Mouse (Mus musculus): ENCODE data around the gene Sap25.
A peak's percentile ranks its signal among the peaks of the same experiment; 100 is the strongest.
"Not testable (repeated sequence)": the region's sequence is repeated elsewhere in the genome, so short reads cannot be mapped to it uniquely, and the experiment has no call there.

Sap25 gene

GRCm38 (mm10) chr5:137641054-137641453 is at the start of gene Sap25:
Gene Sap25 (plus strand): TSS chr5:137641334.
- no peak for DNase-seq (ENCODE audit: low spot score in 2 of 2)

- DNase-seq (ENCODE audit: low spot score in 2 of 2): no peak
Measured at GRCm38 (mm10) chr5:137595921-137596320, 45.2 kb upstream of the Sap25 start.

GRCm38 (mm10) chr5:137596601-137597261 is 44.4 kb upstream of the Sap25 start:
- no peak for DNase-seq (ENCODE audit: low spot score in 2 of 2)

- DNase-seq (ENCODE audit: low spot score in 2 of 2): no peak
Measured at GRCm38 (mm10) chr5:137597625-137598024, 43.5 kb upstream of the Sap25 start.

DNA sequence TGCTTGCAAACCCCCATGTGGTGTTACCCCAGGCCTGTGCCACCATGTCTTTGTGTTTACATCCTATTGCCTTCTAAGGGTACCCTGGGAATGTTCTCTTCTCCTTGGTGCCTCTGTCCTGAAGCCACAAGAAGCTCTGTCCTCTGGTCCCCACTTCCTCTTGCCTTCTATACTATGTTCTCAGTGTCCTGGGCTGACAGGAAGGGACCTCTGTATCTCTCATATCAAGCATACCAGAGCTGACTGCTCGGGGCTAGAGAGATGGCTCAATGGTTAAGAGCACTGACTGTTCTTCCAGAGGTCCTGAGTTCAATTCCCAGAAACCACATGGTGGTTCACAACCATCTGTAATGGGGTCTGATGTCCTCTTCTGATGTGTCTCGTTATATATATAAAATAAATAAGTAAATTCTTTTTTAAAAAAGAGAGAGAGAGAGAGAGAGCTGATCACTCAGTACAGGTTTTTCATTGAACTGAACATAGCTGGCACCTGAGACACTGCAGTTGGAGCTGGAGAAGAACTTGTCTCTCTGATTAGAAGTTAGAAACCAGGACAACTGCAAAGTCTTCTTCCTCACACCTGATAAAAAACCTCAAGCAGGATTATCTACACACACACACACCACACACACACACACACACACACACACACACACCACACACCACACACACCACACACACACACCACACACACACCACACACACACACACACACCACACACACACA is 42.9 kb upstream of the Sap25 start:
- no peak for DNase-seq (ENCODE audit: low spot score in 2 of 2)

GRCm38 (mm10) chr5:137599600-137599999 is 41.5 kb upstream of the Sap25 start:
- no peak for DNase-seq (ENCODE audit: low spot score in 2 of 2)

- no peak for DNase-seq (ENCODE audit: low spot score in 2 of 2)
Measured at GRCm38 (mm10) chr5:137600281-137600618, 40.9 kb upstream of the Sap25 start.

DNA sequence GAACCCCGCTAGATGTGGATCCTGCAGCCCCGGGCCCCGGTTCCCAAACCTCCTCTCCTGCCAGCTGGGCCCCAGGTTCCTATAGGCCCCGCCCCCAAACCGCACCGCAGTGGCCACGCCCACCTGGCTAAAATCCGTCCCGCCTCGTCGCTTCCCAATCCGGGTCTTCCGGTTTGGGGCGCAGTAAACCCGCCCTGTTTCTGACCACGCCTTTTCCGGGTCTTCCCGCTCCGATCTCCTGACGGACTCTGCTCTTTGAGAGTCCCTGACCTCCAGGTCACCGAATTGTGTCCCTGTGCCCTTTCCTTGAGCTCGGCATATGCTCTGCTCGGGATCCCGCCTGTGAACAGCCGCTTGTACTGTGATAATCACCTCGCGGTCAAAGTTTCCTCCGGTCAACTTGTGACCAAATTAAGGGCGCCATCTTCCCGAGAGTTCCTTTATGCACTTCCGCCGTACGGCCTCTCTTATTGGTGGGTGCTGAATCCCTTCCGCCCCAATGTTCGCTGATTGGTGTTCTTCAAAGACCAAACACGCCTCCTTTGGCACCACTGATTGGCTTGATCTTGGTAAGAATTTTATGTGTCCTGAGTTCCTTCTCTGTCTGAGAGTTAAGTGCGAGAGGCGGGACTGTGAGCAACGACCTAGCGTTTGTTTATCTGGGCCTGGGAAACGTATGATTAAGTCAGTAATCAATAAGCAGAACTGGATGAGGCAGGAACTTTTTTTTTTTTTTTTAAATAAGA is 40.3 kb upstream of the Sap25 start, which contains the start of gene Mospd3:
Gene Mospd3 (minus strand): TSS at position 440 of the 746 bp plus-strand sequence.
- peak; percentile 97 to 98 for DNase-seq (ENCODE audit: low spot score in 2 of 2)

GRCm38 (mm10) chr5:137601365-137601729 is 39.8 kb upstream of the Sap25 start:
- peak in 1 of 2 experiments; percentile 23 for DNase-seq (ENCODE audit: low spot score in 2 of 2)

- no peak for DNase-seq (ENCODE audit: low spot score in 2 of 2)
Measured at GRCm38 (mm10) chr5:137607860-137608653, 33.1 kb upstream of the Sap25 start.

DNA sequence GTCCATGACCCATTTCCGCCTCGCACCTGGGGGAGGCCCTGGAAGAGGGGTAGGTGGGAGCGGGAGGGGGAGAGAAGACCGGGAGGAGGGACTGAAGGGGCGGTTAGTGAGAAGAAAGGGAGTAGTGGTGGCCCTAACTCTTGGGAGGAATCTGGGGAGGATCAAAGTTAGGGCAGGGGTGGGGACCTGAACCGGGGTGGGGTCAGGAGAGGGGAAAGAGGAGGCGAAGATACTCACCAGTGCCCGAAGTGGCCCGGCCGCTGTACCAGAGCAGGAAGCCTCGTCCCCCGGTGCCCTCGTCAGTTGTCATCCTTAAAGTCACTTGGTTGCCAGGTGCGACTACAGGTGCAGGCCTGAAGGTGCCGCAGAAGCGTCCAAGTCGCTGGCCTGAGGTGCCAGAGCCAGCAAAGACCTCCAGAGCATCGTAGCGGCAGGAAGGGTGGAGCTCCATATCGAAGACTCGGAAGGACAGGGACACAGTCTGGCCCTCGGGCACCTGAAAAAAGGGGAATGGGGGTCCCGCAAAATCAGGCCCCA is 32.4 kb upstream of the Sap25 start:
- DNase-seq (ENCODE audit: low spot score in 2 of 2): no peak

DNA sequence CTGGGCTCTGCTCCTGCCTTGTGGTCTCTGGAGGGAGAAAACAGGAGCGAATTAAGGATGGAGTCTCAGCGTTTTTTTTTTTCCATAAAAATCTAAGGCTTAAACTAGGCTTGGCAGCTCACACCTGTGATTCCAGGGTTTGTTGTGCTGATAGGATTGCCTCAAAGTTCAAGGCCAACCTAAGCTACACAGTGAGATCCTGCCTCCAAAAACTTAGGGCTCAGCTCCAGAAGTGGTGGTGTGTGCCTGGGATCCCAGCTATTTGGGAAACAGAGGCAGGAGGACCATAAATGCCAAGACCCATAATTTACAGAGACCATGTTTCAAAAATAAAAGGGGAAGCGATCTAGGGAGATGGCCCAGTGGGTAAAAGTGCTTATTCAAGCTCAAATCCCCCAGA is 31.8 kb upstream of the Sap25 start:
- no peak for DNase-seq (ENCODE audit: low spot score in 2 of 2)

GRCm38 (mm10) chr5:137610056-137610455 is 31.1 kb upstream of the Sap25 start:
- no peak for DNase-seq (ENCODE audit: low spot score in 2 of 2)

- DNase-seq (ENCODE audit: low spot score in 2 of 2): peak; percentile 81 to 86
Measured at GRCm38 (mm10) chr5:137610548-137611244, 30.4 kb upstream of the Sap25 start.

GRCm38 (mm10) chr5:137611245-137611602 is 29.9 kb upstream of the Sap25 start:
- DNase-seq (ENCODE audit: low spot score in 2 of 2): peak; percentile 71 to 81

DNA sequence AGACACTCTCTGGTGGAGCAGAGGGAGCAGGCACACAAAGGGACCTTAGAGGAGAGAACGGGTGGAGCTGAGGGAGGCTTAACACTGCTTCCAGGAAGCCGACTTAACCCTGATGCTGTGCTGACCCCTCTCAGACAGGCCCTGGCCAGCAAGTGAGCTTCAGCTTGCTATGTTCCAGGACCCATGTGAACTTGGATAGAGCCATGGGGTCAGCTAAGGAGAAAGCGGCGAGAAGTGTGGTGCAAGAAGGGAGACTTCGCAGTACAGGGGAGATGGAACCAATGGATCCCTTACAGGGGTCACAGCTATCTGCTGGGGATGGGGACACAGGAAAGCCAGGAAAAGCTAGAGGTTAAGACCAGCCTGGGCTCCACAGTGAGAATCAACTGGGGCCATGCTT is 28.1 kb upstream of the Sap25 start:
- DNase-seq (ENCODE audit: low spot score in 2 of 2): peak in 1 of 2 experiments; percentile 43

- peak in 1 of 2 experiments; percentile 45 for DNase-seq (ENCODE audit: low spot score in 2 of 2)
Measured at GRCm38 (mm10) chr5:137613550-137613949, 27.6 kb upstream of the Sap25 start, which contains the start of gene Pcolce. Gene Pcolce (minus strand): TSS chr5:137613784.

DNA sequence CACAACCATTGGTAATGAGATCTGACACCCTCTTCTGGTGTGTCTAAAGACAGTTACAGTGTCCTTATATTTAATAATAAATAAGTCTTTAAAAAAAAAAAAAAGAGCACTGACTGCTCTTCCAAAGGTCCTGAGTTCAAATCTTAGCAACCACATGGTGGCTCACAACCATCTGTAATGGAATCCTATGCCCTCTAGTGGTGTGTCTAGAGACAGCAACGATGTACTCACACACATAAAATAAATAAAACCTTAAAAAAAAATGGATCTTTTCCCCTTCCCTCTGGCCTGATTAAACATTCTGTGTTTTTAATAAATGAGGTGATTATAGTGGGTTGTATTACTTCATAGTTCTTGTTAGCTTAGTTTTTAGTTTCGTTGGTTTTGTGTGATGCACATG is 26.2 kb upstream of the Sap25 start:
- DNase-seq (ENCODE audit: low spot score in 2 of 2): not testable (repeated sequence)

DNA sequence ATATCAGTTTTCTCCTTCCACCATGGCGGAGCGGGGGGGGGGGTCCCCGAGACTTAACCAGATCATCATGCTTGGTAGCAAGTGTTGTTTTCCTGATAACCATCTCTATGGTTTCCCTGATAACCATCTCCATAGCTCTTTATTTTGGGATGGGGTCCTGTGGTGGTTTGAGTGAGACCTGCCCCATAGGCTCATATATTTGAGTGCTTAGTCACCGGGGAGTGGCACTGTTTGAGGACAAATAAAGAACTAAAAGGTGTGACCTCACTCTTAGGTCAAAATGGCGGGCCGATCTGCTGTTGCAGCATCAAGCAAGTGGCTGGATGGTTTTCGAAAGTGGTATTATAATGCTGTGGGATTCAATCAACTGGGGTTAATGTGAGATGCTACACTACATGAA is 25.8 kb upstream of the Sap25 start:
- no peak for DNase-seq (ENCODE audit: low spot score in 2 of 2)

DNA sequence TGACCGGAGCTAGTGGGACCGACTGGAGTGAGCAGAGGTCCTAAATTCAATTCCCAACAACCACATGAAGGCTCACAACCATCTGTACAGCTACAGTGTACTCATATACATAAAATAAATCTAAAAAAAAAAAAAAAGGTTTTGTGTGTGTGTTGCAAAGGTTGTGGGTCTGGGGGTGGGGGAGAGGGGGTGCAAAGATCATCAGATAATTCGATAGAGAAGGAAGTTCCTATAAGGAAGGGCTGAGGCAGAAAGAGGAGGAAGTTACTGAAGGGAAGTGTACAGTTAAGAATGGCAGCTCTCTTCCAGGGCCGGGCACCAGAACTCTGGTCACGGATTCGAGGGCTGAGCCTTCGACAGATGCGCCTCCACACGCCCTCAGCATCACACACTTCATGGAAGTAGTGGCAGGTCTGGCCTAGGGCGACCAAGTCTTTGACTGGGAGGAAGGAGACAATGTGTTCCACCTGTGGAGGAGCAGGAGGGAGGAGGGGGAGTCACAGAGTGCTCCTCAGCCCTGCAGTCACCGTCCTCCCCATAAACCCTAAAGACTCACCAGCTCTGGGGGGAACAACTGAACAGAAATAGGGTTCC is 17.1 kb upstream of the Sap25 start:
- DNase-seq (ENCODE audit: low spot score in 2 of 2): no peak

GRCm38 (mm10) chr5:137627991-137628390 is 13.1 kb upstream of the Sap25 start:
- DNase-seq (ENCODE audit: low spot score in 2 of 2): peak in 1 of 2 experiments; percentile 51

All from heart, adult 9 months (tissue).